Mouse (Mus musculus) CH12.LX (cell line): ENCODE measurements around the gene Plk2. TPM values are rescaled to one million over a fixed set of nuclear protein-coding genes. Genes with fewer than 3 reads are reported as not detected.

Source experiments
- DNase-seq: peaks from one replicate; pipeline ENCODE4 v3.0.0-alpha.2; 2013; ENCODE audit errors: extremely low read depth
- H3K27ac ChIP-seq: 2 replicates; pipeline ENCODE4 v1.5.1; 2012; ENCODE audit warnings: low read depth, mild to moderate bottlenecking, control low read depth, moderate library complexity; ENCODE audit not compliant: insufficient read depth
- H3K27me3 ChIP-seq: replicated peaks from 2 replicates; pipeline ENCODE3; 2012; ENCODE audit warnings: inconsistent platforms
- H3K36me3 ChIP-seq, 2 experiments: replicated peaks in 1 of 2; 2 replicates each; pipeline versions ENCODE3 to v1.6.1; 2012; ENCODE audit warnings: inconsistent platforms in 1 of 2, low read length in 1 of 2, mild to moderate bottlenecking in 1 of 2, mixed read lengths in 1 of 2, moderate library complexity in 1 of 2; ENCODE audit not compliant: control insufficient read depth in 1 of 2, insufficient read depth in 1 of 2
- H3K4me1 ChIP-seq, 2 experiments: 2 replicates each; pipeline ENCODE4 v1.6.1; 2012; ENCODE audit warnings: inconsistent platforms in 1 of 2, moderate library complexity in 1 of 2; ENCODE audit not compliant: insufficient read depth in 2 of 2, control insufficient read depth in 1 of 2
- H3K4me2 ChIP-seq: 2 replicates; pipeline ENCODE4 v1.6.1; 2012; ENCODE audit warnings: low read depth, mild to moderate bottlenecking, control low read depth; ENCODE audit not compliant: poor library complexity, insufficient read depth, severe bottlenecking
- H3K4me3 ChIP-seq, 3 experiments: fragments of 150-350 bp in 1 of 3; sonication (generic) in 1 of 3; replicated peaks in 1 of 3; 2 replicates each; pipeline versions ENCODE3 to v1.5.1; 2011 to 2012; ENCODE audit warnings: low read depth in 2 of 3, low read length in 2 of 3, mild to moderate bottlenecking in 2 of 3, moderate library complexity in 2 of 3, control low read depth in 1 of 3, improper control_type of control experiment in 1 of 3, inconsistent platforms in 1 of 3, mixed read lengths in 1 of 3; ENCODE audit not compliant: poor library complexity in 1 of 3
- H3K79me2 ChIP-seq: replicated peaks from 2 replicates; pipeline ENCODE4 v1.6.1; 2012; ENCODE audit warnings: mild to moderate bottlenecking, moderate library complexity; ENCODE audit not compliant: control insufficient read depth, poor library complexity, insufficient read depth, severe bottlenecking; ENCODE audit errors: extremely low read depth
- H3K9ac ChIP-seq: 2 replicates; pipeline ENCODE4 v1.6.1; 2012; ENCODE audit warnings: low read depth, mild to moderate bottlenecking, control low read depth, moderate library complexity; ENCODE audit not compliant: insufficient read depth
- H3K9me3 ChIP-seq: replicated peaks from 2 replicates; pipeline ENCODE3; 2012; ENCODE audit warnings: low read length, inconsistent platforms, mixed read lengths
- CHD2 ChIP-seq: IDR thresholded peaks from 2 replicates; pipeline ENCODE4 v1.6.1; 2011; ENCODE audit warnings: low read length, improper control_type of control experiment
- CTCF ChIP-seq, 2 experiments: IDR thresholded peaks in 1 of 2; conservative IDR thresholded peaks in 1 of 2; 2 replicates each; pipeline ENCODE4 v1.5.1; 2011 to 2012; ENCODE audit warnings: low read depth in 2 of 2, low read length in 2 of 2, improper control_type of control experiment in 1 of 2, inconsistent platforms in 1 of 2, mild to moderate bottlenecking in 1 of 2, moderate library complexity in 1 of 2
- E2F4 ChIP-seq: IDR thresholded peaks from 2 replicates; pipeline ENCODE4 v1.6.1; 2011; ENCODE audit warnings: low read depth, low read length, improper control_type of control experiment; ENCODE audit not compliant: insufficient replicate concordance
- ELF1 ChIP-seq: IDR thresholded peaks from 2 replicates; pipeline ENCODE4 v1.6.1; 2014; ENCODE audit warnings: low read depth, mild to moderate bottlenecking, inconsistent platforms, low read length, improper control_type of control experiment
- ETS1 ChIP-seq: conservative IDR thresholded peaks from 2 replicates; pipeline ENCODE4 v1.6.1; 2012; ENCODE audit warnings: low read depth, mild to moderate bottlenecking, inconsistent platforms, low read length, improper control_type of control experiment, moderate library complexity
- HCFC1 ChIP-seq: IDR thresholded peaks from 2 replicates; pipeline ENCODE4 v1.6.1; 2012; ENCODE audit warnings: low read depth, mild to moderate bottlenecking, inconsistent platforms, low read length, improper control_type of control experiment
- IRF4 ChIP-seq: IDR thresholded peaks from 2 replicates; pipeline ENCODE4 v1.6.1; 2014; ENCODE audit warnings: low read depth, mild to moderate bottlenecking, inconsistent platforms, low read length, improper control_type of control experiment
- JUN ChIP-seq: IDR thresholded peaks from 2 replicates; pipeline ENCODE4 v1.6.1; 2011; ENCODE audit warnings: low read depth, mild to moderate bottlenecking, low read length, improper control_type of control experiment, moderate library complexity; ENCODE audit not compliant: insufficient read depth
- JUND ChIP-seq: conservative IDR thresholded peaks from 2 replicates; pipeline ENCODE4 v1.6.1; 2011; ENCODE audit warnings: low read depth, low read length, improper control_type of control experiment
- KAT2A ChIP-seq: IDR thresholded peaks from 2 replicates; pipeline ENCODE4 v1.6.1; 2012; ENCODE audit warnings: low read length, improper control_type of control experiment, inconsistent platforms; ENCODE audit not compliant: insufficient replicate concordance
- MAFK ChIP-seq: IDR thresholded peaks from 2 replicates; pipeline ENCODE4 v1.6.1; 2011; ENCODE audit warnings: low read length, improper control_type of control experiment; ENCODE audit not compliant: insufficient replicate concordance
- MXI1 ChIP-seq: IDR thresholded peaks from 2 replicates; pipeline ENCODE4 v1.6.1; 2011; ENCODE audit warnings: mild to moderate bottlenecking, low read depth, low read length, improper control_type of control experiment
- MYC ChIP-seq: IDR thresholded peaks from 2 replicates; pipeline ENCODE4 v1.6.1; 2011; ENCODE audit warnings: low read depth, mild to moderate bottlenecking, improper control_type of control experiment, low read length
- NELFE ChIP-seq: IDR thresholded peaks from 2 replicates; pipeline ENCODE4 v1.6.1; 2011; ENCODE audit warnings: low read depth, low read length, improper control_type of control experiment
- NRF1 ChIP-seq: IDR thresholded peaks from 2 replicates; pipeline ENCODE4 v1.6.1; 2014; ENCODE audit warnings: low read depth, mild to moderate bottlenecking, inconsistent platforms, low read length, improper control_type of control experiment, moderate library complexity
- POLR2AphosphoS2 ChIP-seq: IDR thresholded peaks from 2 replicates; pipeline ENCODE4 v1.6.1; 2011; ENCODE audit warnings: low read depth, low read length, improper control_type of control experiment
- RAD21 ChIP-seq: IDR thresholded peaks from 2 replicates; pipeline ENCODE4 v1.6.1; 2011; ENCODE audit warnings: low read depth, mild to moderate bottlenecking, low read length, improper control_type of control experiment, moderate library complexity
- RCOR1 ChIP-seq: conservative IDR thresholded peaks from 2 replicates; pipeline ENCODE4 v1.6.1; 2012; ENCODE audit warnings: low read depth, mild to moderate bottlenecking, inconsistent platforms, low read length, improper control_type of control experiment
- SIN3A ChIP-seq: IDR thresholded peaks from 2 replicates; pipeline ENCODE4 v1.6.1; 2012; ENCODE audit warnings: low read length, improper control_type of control experiment, inconsistent platforms
- SMC3 ChIP-seq: IDR thresholded peaks from 2 replicates; pipeline ENCODE4 v1.6.1; 2011; ENCODE audit warnings: low read depth, low read length, improper control_type of control experiment
- TBP ChIP-seq: conservative IDR thresholded peaks from 2 replicates; pipeline ENCODE4 v1.6.1; 2011; ENCODE audit warnings: low read depth, low read length, improper control_type of control experiment
- TCF12 ChIP-seq: IDR thresholded peaks from 2 replicates; pipeline ENCODE4 v1.6.1; 2014; ENCODE audit warnings: low read depth, mild to moderate bottlenecking, inconsistent platforms, low read length, improper control_type of control experiment
- UBTF ChIP-seq: IDR thresholded peaks from 2 replicates; pipeline ENCODE4 v1.6.1; 2012; ENCODE audit warnings: low read depth, mild to moderate bottlenecking, inconsistent platforms, low read length, improper control_type of control experiment, moderate library complexity
- USF1 ChIP-seq: IDR thresholded peaks from 2 replicates; pipeline ENCODE4 v1.6.1; 2014; ENCODE audit warnings: low read depth, mild to moderate bottlenecking, inconsistent platforms, low read length, improper control_type of control experiment
- ZC3H11A ChIP-seq: IDR thresholded peaks from 2 replicates; pipeline ENCODE4 v1.6.1; 2012; ENCODE audit warnings: low read depth, mild to moderate bottlenecking, inconsistent platforms, low read length, improper control_type of control experiment
- ZKSCAN1 ChIP-seq: IDR thresholded peaks from 2 replicates; pipeline ENCODE4 v1.6.1; 2012; ENCODE audit warnings: low read depth, inconsistent platforms, low read length, improper control_type of control experiment, borderline replicate concordance
- ZNF384 ChIP-seq: IDR thresholded peaks from 2 replicates; pipeline ENCODE4 v1.6.1; 2012; ENCODE audit warnings: low read depth, low read length, improper control_type of control experiment, inconsistent platforms
- dilution Hi-C: fragments of 300-500 bp; cut with MboI; formaldehyde crosslinking; loops from 2 replicates; pipeline ENCODE4 v1.14.3; 2020; ENCODE audit warnings: low sequenced_read_pairs; ENCODE audit not compliant: extremely low pct_unique_long_range_greater_than_20kb, extremely low pct_ligation_motif_present
- in situ Hi-C: fragments of 300-500 bp; cut with MboI; formaldehyde crosslinking; loops from 3 replicates; pipeline ENCODE4 v1.14.3; 2019; ENCODE audit warnings: low sequenced_read_pairs, low pct_ligation_motif_present, low pct_unique_long_range_greater_than_20kb, mixed read lengths
- polyA plus RNA-seq: library from polyadenylated mRNA; unstranded; fragments of >175 nt; gene quantifications from 2 replicates; pipeline ENCODE4 v1.2.1, GENCODE M21; 2012; ENCODE audit warnings: low read depth; ENCODE audit not compliant: insufficient read length
- total RNA-seq, 2 experiments: library from RNA; depleted of rRNA; stranded (reverse); fragments of 300-350 nt in 1 of 2; fragments of >200 nt in 1 of 2; gene quantifications; 2 replicates each; pipeline ENCODE4 v1.2.3; 2012 to 2014

Gene Plk2
- total and polyA plus RNA-seq, 3 experiments: 5.1 to 8.9 (median 7.4) TPM

GRCm38 (mm10) chr13:110394291-110395178, at the start of gene Plk2 (continued):
- TF ChIP-seq RCOR1: no peak

GRCm38 (mm10) chr13:110346707-110347106, 48.1 kb upstream of the Plk2 start:
- no peaks in the 10 kb centered on the region for H3K27me3 ChIP-seq
- no peak for TF ChIP-seq MXI1
- TF ChIP-seq MYC: no peak
- TF ChIP-seq ZKSCAN1: no peak
- no peak for TF ChIP-seq CTCF (conservative IDR thresholded peaks at IDR 0.05 in 1 of 2, IDR thresholded peaks at IDR 0.05 in 1 of 2; ENCODE audit: low read depth in 2 of 2, low read length in 2 of 2)
- no peak for TF ChIP-seq KAT2A
- no peak for TF ChIP-seq TCF12
- no peak for TF ChIP-seq ELF1
- no peak for TF ChIP-seq ZNF384
- TF ChIP-seq IRF4: no peak
- no peak for TF ChIP-seq E2F4
- TF ChIP-seq CHD2: no peak
- no peak for TF ChIP-seq JUND
- TF ChIP-seq TBP: no peak
- TF ChIP-seq NELFE: no peak
- H3K4me2 ChIP-seq: no peak overlapping the region
- H3K9ac ChIP-seq: no peak overlapping the region
- dilution Hi-C loops (no loop called here), in situ Hi-C loops (no loop called here)
- no peaks in the 10 kb centered on the region for H3K79me2 ChIP-seq
- H3K4me1 ChIP-seq: 0 out of 4 replicates have a peak, but pooled peaks cover 0 to 3% of the 10 kb centered on the region in 2 experiments
- no peaks in the 10 kb centered on the region for H3K9me3 ChIP-seq
- no peak for DNase-seq
- H3K27ac ChIP-seq: no peak overlapping the region
- H3K4me3 ChIP-seq: no peak overlapping the region
- H3K36me3 ChIP-seq: peaks cover 0 to 10% of the 10 kb centered on the region in 2 experiments

GRCm38 (mm10) chr13:110351051-110351450, 43.8 kb upstream of the Plk2 start:
- DNase-seq: no peak
- Histone ChIP-seq H3K9me3 (no peaks in the 10 kb centered on the region), H3K4me3 (no peak overlapping the region), H3K79me2 (0 out of 2 replicates have a peak, but pooled peaks cover 2% of the 10 kb centered on the region), H3K27ac (no peak overlapping the region), H3K36me3 (peaks cover 6 to 34% of the 10 kb centered on the region in 2 experiments), H3K4me2 (no peak overlapping the region), H3K27me3 (no peaks in the 10 kb centered on the region), H3K4me1 (peaks cover 3 to 24% of the 10 kb centered on the region in 2 experiments; a peak in 1 of 4 replicates), H3K9ac (no peak overlapping the region)
- in situ Hi-C loops (no loop called here), dilution Hi-C loops (no loop called here)
- no peak for TF ChIP-seq RAD21
- no peak for TF ChIP-seq SMC3
- no peak for TF ChIP-seq ETS1
- TF ChIP-seq MAFK: no peak
- no peak for TF ChIP-seq SIN3A
- TF ChIP-seq POLR2AphosphoS2: no peak
- no peak for TF ChIP-seq E2F4
- no peak for TF ChIP-seq MYC
- no peak for TF ChIP-seq ZKSCAN1
- no peak for TF ChIP-seq JUN
- no peak for TF ChIP-seq ZC3H11A
- TF ChIP-seq NRF1: no peak
- TF ChIP-seq IRF4: no peak
- TF ChIP-seq USF1: no peak
- TF ChIP-seq UBTF: no peak
- TF ChIP-seq HCFC1: no peak
